Mouse (Mus musculus) gastrocnemius, postnatal 14 days (tissue): Measurements from ENCODE around the gene Elf3. TPM values are rescaled to one million over a fixed set of nuclear protein-coding genes. Genes with fewer than 3 reads are reported as not detected.

ENCODE experiments used
- DNase-seq: peaks from one replicate; pipeline ENCODE4 v3.0.0; 2021; ENCODE audit warnings: mixed read lengths
- intact Hi-C: fragments of 180-260 bp; cut with DNase I; formaldehyde crosslinking; loops from one replicate; pipeline ENCODE4 v1.15.1; 2025; ENCODE audit warnings: low total_unique reads
- long read RNA-seq, 2 experiments: library from polyadenylated mRNA; stranded (forward); transcript quantifications; one replicate each; pipeline ENCODE4 v2.0.0; 2021
- total RNA-seq, 2 experiments: library from RNA; stranded (reverse); gene quantifications; 2 replicates each; pipeline ENCODE4 v1.2.3; 2021

Gene Elf3
- total RNA-seq, result under 1 TPM in 1 of 2 experiments, not detected in 1; 0.27 TPM
- long read RNA-seq, experiment 1, result 0 reads
- long read RNA-seq, experiment 2, result 0 reads

- intact Hi-C loops, result loop anchor here (5.0 kb wide), 1 partner anchor 86 kb away; no protein-coding TSS in a partner anchor
- no peak for DNase-seq
Measured at GRCm38 (mm10) chr1:135258380-135259127, at the start of gene Elf3. TSS of gene Elf3 (minus strand) at chr1:135258568.

- intact Hi-C loops, result no loop called here
- no peak for DNase-seq
Measured at GRCm38 (mm10) chr1:135290908-135291307, 32.5 kb upstream of the Elf3 start.

GRCm38 (mm10) chr1:135286311-135286710 is 27.9 kb upstream of the Elf3 start:
- intact Hi-C loops, result no loop called here
- DNase-seq, result no peak

GRCm38 (mm10) chr1:135283826-135284291 is 25.5 kb upstream of the Elf3 start, which contains the start of gene Rnpep:
TSS of gene Rnpep (minus strand) at chr1:135284084.
- DNase-seq, result peak; percentile 77
- intact Hi-C loops, result no loop called here

- DNase-seq, result no peak
- intact Hi-C loops, result no loop called here
Measured at GRCm38 (mm10) chr1:135283287-135283825, 25.0 kb upstream of the Elf3 start.

GRCm38 (mm10) chr1:135282536-135283286 is 24.3 kb upstream of the Elf3 start:
- no peak for DNase-seq
- intact Hi-C loops, result no loop called here

GRCm38 (mm10) chr1:135281841-135282240 is 23.5 kb upstream of the Elf3 start:
- no peak for DNase-seq
- intact Hi-C loops, result no loop called here

- intact Hi-C loops, result no loop called here
- DNase-seq, result peak; percentile 75
Measured at GRCm38 (mm10) chr1:135280646-135281045, 22.3 kb upstream of the Elf3 start.

GRCm38 (mm10) chr1:135271371-135271770 is 13.0 kb upstream of the Elf3 start:
- no peak for DNase-seq
- intact Hi-C loops, result no loop called here

GRCm38 (mm10) chr1:135267663-135268446 is 9.5 kb upstream of the Elf3 start:
- intact Hi-C loops, result loop anchor here (5.0 kb wide), 1 partner anchor 99 kb away; no protein-coding TSS in a partner anchor
- DNase-seq, result no peak

- DNase-seq, result no peak
- intact Hi-C loops, result loop anchor here (5.0 kb wide), 1 partner anchor 101 kb away; no protein-coding TSS in a partner anchor
Measured at GRCm38 (mm10) chr1:135265834-135266233, 7.5 kb upstream of the Elf3 start.

GRCm38 (mm10) chr1:135263316-135263715 is 4.9 kb upstream of the Elf3 start:
- DNase-seq, result no peak
- intact Hi-C loops, result no loop called here

- intact Hi-C loops, result no loop called here
- DNase-seq, result no peak
Measured at GRCm38 (mm10) chr1:135262329-135262728, 4.0 kb upstream of the Elf3 start.

- no peak for DNase-seq
- intact Hi-C loops, result no loop called here
Measured at GRCm38 (mm10) chr1:135260931-135261330, 2.6 kb upstream of the Elf3 start.

GRCm38 (mm10) chr1:135259128-135259436 is 714 bp upstream of the Elf3 start:
- DNase-seq, result peak; percentile 75
- intact Hi-C loops, result loop anchor here (5.0 kb wide), 1 partner anchor 87 kb away; no protein-coding TSS in a partner anchor

GRCm38 (mm10) chr1:135256299-135256698 is 2.1 kb downstream of the Elf3 start:
- intact Hi-C loops, result loop anchor here (5.0 kb wide), 1 partner anchor 84 kb away; no protein-coding TSS in a partner anchor
- DNase-seq, result no peak

- intact Hi-C loops, result loop anchor here (5.0 kb wide), 1 partner anchor 71 kb away; no protein-coding TSS in a partner anchor
- no peak for DNase-seq
Measured at GRCm38 (mm10) chr1:135252854-135253253, 5.5 kb downstream of the Elf3 start.

GRCm38 (mm10) chr1:135251405-135251804 is 7.0 kb downstream of the Elf3 start:
- DNase-seq, result no peak
- intact Hi-C loops, result loop anchor here (5.0 kb wide), 1 partner anchor 69 kb away; no protein-coding TSS in a partner anchor

GRCm38 (mm10) chr1:135250706-135251105 is 7.7 kb downstream of the Elf3 start:
- DNase-seq, result no peak
- intact Hi-C loops, result loop anchor here (5.0 kb wide), 1 partner anchor 68 kb away; no protein-coding TSS in a partner anchor
